Mouse (Mus musculus) G1E-ER4 (cell line): ENCODE results near the gene Adamts7. TPM values are rescaled to one million over a fixed set of nuclear protein-coding genes. Genes with fewer than 3 reads are reported as not detected.

Source experiments
- GATA1 ChIP-seq: IDR thresholded peaks from one replicate; pipeline ENCODE4 v1.8.0; 2012; ENCODE audit warnings: low read length, inconsistent platforms
- polyA plus RNA-seq: library from polyadenylated mRNA; stranded (reverse); fragments of >175 nt; gene quantifications from 2 replicates; pipeline ENCODE4 v1.2.3, GENCODE M21; 2012

Adamts7 gene
- polyA plus RNA-seq, 1 experiment, result not detected

GRCm38 (mm10) chr9:90234786-90235185 lies 71.9 kb downstream of the Adamts7 start:
- no peak for TF ChIP-seq GATA1

DNA sequence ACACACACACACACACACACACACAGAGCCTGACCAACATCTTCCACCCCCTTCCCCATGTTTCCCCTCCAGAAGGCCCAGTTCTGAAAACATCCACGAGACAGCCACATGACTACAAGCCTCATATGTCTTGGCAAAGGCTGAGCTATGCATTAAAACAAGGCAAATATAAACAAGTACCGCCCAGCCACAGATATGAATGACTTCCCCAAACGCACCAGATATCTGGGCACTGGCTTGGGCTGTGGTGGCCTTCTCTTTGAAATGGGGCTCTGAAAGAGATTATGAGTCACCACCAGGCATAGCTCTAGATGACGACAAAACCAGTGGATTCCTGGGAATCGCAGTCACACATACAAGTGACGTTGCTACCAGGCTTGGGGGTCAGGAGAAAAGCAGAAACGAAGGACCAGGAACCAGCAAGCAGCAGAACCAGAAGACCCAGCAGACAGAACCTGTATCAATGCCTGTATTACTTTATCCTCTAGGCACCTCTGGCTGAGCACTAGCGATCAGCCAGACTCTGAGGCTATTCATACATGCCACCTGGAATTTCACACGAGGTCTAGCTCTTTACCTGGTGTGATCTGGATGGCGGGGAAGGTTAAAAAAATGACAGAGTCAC lies 72.5 kb downstream of the Adamts7 start:
- TF ChIP-seq GATA1, result no peak

- no peak for TF ChIP-seq GATA1
Measured at GRCm38 (mm10) chr9:90236817-90237216, 73.9 kb downstream of the Adamts7 start.

DNA sequence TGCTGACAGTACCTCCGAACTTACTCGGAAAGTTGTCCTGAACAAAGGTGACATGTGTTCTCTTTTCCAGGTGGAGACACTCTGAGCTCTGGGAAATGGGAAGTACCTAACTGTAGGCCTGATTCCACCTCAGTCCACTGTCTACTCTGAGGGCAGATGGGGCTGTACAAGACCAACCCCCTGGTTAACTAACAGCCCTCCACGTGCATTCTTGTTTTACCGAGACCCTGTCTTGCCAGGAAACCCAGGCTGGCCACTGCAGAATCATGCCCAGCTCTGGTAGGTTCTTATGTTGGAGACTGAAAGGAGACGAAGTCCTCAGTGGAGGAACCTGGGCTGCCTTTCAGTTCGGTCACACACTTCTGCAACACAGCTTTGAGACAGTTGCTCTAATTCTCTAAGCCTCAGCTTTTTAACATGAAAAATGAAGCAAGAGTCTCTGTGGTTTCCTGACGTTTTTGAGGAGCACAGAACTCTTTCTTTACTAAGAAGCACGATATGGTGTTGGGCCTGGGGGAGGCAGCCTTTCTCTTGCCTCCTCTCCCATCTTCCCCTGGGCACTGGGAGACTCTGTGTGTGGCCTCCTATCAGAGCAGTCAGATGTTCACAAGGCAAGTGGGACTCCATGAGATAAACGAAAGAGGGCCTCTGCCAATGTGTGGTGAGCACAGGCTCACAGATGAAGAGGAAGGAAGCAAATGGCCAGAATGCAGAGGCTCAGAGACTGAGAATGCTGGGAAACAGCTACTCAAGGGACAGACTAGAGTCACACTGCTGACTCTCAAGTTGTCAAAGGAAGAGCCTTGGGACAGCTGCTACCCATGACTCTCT lies 74.6 kb downstream of the Adamts7 start:
- no peak for TF ChIP-seq GATA1

- TF ChIP-seq GATA1, result no peak
Measured at GRCm38 (mm10) chr9:90240560-90240959, 77.7 kb downstream of the Adamts7 start.

DNA sequence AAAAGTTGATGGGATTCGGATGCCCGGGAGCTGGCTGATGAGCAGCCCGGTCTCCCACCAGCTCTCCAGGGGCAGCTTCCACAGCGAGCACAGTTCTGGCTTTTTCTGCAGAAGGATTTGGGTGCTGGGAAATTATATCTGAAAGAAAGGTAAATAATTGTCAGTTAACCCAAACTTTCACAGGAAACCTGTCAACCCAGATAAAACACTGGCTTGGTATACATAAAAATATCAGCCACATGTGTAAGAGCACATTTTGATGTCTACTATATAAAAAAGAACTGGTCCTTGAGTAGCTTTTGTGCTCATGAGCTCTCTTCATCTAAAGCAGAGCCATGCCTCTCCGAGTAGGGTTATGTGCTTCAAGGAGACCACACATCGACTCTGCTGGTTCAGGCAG lies 78.2 kb downstream of the Adamts7 start:
- no peak for TF ChIP-seq GATA1

- no peak for TF ChIP-seq GATA1
Measured at GRCm38 (mm10) chr9:90241618-90242017, 78.7 kb downstream of the Adamts7 start.

- TF ChIP-seq GATA1, result no peak
Measured at GRCm38 (mm10) chr9:90242291-90242690, 79.4 kb downstream of the Adamts7 start.

DNA sequence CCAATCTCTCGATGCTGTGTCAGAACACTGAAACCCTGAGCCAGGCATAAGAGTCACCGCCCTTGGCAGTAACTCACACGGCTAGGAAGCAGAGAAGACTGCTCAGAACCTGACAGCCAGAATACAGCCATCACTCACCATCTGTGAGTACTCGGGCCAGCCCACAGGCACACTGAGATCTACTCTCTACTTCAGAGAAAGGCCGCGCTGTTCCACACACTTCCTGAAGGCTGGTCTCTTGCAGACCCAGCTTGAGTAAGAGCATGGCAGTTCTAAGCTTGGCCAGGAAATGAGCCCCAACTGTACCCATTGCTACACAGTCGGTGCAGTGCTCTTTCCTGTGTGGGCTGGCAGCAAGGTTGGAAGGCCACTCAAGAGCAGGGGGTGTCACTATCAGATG lies 80.0 kb downstream of the Adamts7 start:
- no peak for TF ChIP-seq GATA1

DNA sequence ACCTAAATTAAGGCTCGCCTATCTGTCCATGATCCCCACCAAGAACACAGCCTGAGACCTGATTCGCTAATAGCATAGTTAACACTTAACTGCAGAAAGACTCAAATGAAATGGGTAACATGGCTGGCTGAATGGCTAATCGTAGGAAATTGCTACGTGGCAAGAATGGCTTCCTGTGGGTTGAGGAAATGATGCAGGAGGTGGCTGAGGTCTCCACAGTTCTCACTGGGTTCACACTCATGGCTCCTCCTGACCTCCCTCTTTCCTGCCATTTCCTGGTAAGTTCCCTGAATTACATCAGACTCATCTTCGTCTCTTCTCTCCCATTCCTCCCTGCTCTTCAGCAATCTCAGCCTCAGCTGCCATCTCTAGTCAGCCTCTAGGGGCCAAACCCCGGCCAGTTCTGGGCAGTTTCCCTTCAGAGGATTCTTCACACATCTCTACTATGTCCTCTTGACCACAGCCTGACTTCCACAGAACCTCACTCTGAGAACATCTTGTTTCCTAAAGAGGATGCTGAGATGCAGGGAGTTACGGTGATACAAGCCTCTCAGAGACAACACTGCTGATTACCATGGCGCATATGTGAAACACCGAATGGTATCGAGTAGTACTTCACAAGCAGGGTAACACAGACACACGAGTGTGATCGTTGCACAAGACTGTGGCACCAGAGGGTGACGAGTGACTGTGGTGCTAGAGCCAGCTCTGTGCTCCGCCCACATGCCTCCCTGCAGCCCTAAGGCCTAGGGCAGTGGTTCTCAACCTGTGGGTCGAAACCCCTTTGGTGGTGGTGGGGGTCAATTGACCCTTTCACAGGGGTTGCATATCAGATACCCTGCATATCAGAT lies 81.7 kb downstream of the Adamts7 start:
- no peak for TF ChIP-seq GATA1

DNA sequence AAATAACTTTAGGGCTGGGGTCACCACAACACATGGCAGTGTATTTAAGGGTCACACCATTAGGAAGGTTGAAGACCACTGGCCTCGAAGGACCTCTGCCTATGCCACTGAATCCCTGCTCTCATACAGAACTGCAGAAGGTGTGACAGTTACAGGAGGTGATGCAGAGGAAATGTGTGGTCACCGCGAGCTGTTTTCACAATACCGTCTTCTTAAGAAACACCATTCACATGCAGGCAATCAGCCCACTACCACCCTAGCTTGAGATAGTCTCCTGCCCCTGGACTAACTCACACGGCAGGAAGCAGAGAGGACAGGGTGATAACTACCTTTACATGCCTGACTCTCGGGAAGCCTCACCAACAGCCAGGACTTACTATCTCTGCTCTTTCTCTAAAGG lies 82.3 kb downstream of the Adamts7 start:
- no peak for TF ChIP-seq GATA1

DNA sequence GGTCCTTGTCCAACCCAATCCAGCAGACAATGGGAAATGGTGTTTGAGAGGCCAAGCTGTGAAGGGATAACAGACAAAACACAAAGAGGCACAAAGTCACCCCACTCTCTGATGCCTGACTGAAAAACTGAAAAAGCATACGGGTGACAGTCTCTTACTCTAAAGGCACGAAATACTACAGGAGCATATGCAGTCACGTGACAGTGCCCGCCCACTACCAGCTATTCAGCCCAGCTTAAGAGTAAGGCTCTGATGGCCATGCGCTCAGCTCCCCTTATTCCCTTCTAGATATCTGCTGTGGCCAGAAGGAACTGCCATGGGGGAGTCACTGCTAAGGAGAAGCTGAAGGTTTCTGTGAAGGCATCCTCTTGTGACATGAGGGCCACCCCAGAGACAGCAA lies 82.9 kb downstream of the Adamts7 start:
- no peak for TF ChIP-seq GATA1

DNA sequence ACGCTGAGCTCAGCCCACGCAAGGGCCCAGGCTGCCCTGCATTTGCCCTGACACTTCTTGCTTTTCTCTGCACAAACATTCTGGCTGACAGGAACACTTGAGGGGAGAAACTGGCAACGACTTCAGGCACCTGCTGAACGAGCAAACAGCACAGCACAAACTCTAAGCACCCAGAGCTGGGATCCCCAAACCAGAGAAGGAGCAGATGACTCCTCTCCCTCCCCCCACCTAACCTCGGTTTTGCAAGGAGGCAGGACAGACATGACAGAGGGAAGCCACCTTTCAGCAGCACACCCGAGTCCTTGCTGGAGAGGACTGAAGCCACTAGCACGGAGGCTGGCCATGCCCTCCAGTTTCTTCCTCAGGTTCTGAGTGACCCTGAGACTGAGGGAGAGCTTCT lies 84.4 kb downstream of the Adamts7 start:
- no peak for TF ChIP-seq GATA1

DNA sequence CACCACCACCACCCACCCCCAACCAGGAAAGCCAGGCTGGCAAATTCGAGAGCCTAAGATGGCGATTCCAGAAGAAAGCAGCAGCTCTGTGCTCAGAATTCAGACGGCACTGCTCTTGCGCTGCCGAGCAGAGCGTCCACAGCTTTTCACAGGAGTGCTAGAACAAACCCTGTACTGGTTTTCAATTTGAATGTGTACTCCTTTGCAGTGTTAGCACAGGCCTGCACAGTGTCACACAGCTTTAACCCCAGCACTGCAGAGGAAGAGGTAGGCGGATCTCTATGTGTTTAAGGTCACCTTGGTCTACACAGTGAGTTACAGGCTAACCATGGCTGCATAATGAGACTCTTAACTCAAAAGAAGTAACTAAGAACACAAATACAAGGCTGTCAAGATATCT lies 85.5 kb downstream of the Adamts7 start:
- TF ChIP-seq GATA1, result no peak

- no peak for TF ChIP-seq GATA1
Measured at GRCm38 (mm10) chr9:90249036-90249435, 86.2 kb downstream of the Adamts7 start.

GRCm38 (mm10) chr9:90250141-90250775 lies 87.4 kb downstream of the Adamts7 start:
- TF ChIP-seq GATA1, result no peak
